Mouse (Mus musculus) cerebellum, adult 2 months (tissue): ENCODE data around the gene Fam129b.

Source experiments
- CTCF ChIP-seq: fragments of 200-500 bp; IDR thresholded peaks from 2 replicates; pipeline ENCODE4 v1.5.1; 2011; ENCODE audit warnings: low read depth, mild to moderate bottlenecking, control low read depth, low read length, moderate library complexity, borderline replicate concordance; ENCODE audit not compliant: insufficient read depth
- POLR2A ChIP-seq: fragments of 200-500 bp; IDR thresholded peaks from 2 replicates; pipeline ENCODE4 v1.6.1; 2011; ENCODE audit warnings: low read length, control low read depth, borderline replicate concordance; ENCODE audit not compliant: insufficient read depth

DNA sequence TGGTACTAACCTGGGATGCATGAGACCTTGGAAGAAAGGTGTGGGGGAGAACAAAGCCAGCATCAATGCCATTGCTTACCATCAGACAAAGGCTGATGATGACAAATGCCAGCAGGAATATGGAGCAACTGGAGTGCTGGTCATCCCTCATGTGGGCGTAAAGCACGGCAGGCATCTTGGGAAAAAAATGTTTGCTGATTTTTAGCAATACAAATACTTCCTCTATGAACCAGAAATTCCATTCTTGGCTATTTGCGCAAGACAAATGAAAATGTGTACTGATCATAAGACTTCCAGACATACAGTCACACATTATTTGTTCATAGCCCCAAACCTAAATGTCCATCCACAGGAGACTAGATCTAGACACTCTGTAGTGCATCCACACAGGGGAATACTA, 12.6 kb upstream of the Fam129b start:
- TF ChIP-seq POLR2A (no peak), CTCF (no peak)
